Mouse (Mus musculus) stomach, embryonic 16.5 days (tissue): ENCODE measurements around the gene Zfp282. TPM values are rescaled to one million over a fixed set of nuclear protein-coding genes. Genes with fewer than 3 reads are reported as not detected.
A peak's percentile ranks its signal among the peaks of the same experiment; 100 is the strongest.

Source experiments
- ATAC-seq: fragments of 200-750 bp; cut with Nextera tagmentation; 2 replicates; pipeline ENCODE4 v1.8.0; 2017; ENCODE audit warnings: moderate number of reproducible peaks, moderate TSS enrichment; ENCODE audit not compliant: insufficient read depth, low FRiP score
- H3K27ac ChIP-seq: fragments of 300-500 bp; sonication (generic); 2 replicates; pipeline ENCODE4 v1.5.1; 2014; ENCODE audit warnings: low read length
- H3K27me3 ChIP-seq: fragments of 300-500 bp; sonication (generic); 2 replicates; pipeline ENCODE4 v1.6.1; 2014; ENCODE audit warnings: low read length, control low read depth, mixed read lengths; ENCODE audit not compliant: control insufficient read depth, insufficient read depth
- H3K36me3 ChIP-seq: fragments of 300-500 bp; sonication (generic); 2 replicates; pipeline ENCODE4 v1.6.1; 2014; ENCODE audit warnings: low read length; ENCODE audit not compliant: control insufficient read depth, insufficient read depth
- H3K4me1 ChIP-seq: fragments of 300-500 bp; sonication (generic); 2 replicates; pipeline ENCODE4 v1.6.1; 2014; ENCODE audit warnings: low read length, control low read depth, mixed read lengths; ENCODE audit not compliant: control insufficient read depth, insufficient read depth
- H3K4me2 ChIP-seq: fragments of 300-500 bp; sonication (generic); 2 replicates; pipeline ENCODE4 v1.6.1; 2014; ENCODE audit warnings: low read depth, low read length, mixed read lengths
- H3K4me3 ChIP-seq: fragments of 300-500 bp; sonication (generic); replicated peaks from 2 replicates; pipeline ENCODE4 v1.5.1; 2014; ENCODE audit warnings: mild to moderate bottlenecking, low read length
- H3K9ac ChIP-seq: fragments of 300-500 bp; sonication (generic); 2 replicates; pipeline ENCODE4 v1.6.1; 2014; ENCODE audit warnings: low read length
- H3K9me3 ChIP-seq: fragments of 300-500 bp; sonication (generic); replicated peaks from 2 replicates; pipeline ENCODE4 v1.6.1; 2016; ENCODE audit warnings: low read length, control low read depth; ENCODE audit not compliant: control insufficient read depth
- whole genome bisulfite sequencing: fragments of 180-500 bp; shearing (Covaris S2); extraction: QIAGEN DNeasy Blood & Tissue Kit; methylation state at CpG from one replicate; pipeline ENCODE4 v1.1.7; 2014; 5-methylcytosine and 5-hydroxymethylcytosine counted together
- polyA plus RNA-seq: library from polyadenylated mRNA; unstranded; fragments of >200 nt; fragmentation: Nextera tagmentation; extraction: Ambion mirVana; gene quantifications from 2 replicates; pipeline ENCODE4 v1.2.1, GENCODE M21; 2015

The Zfp282 gene
- polyA plus RNA-seq = 11.2 and 11.7 TPM in 2 replicates

- peak within 1 kb of the TSS; percentile 94 for H3K9ac ChIP-seq
- peak within 1 kb of the TSS; percentile 91 for H3K4me3 ChIP-seq
- no peak for ATAC-seq
- peak within 1 kb of the TSS; percentile 91 for H3K4me2 ChIP-seq
- H3K27ac ChIP-seq = peak within 1 kb of the TSS; percentile 99
- peaks cover 19% of the 10 kb centered on the region for H3K4me1 ChIP-seq
- no peaks in the 10 kb centered on the region for H3K27me3 ChIP-seq
- no peaks in the 10 kb centered on the region for H3K9me3 ChIP-seq
- H3K36me3 ChIP-seq = peaks cover 11% of the 10 kb centered on the region; the same call in 1 of the 2 replicates
- 6% methylated on average over 9 of the region's 9 CpGs for WGBS
Observed at GRCm38 (mm10) chr6:47877058-47877457, at the start of gene Zfp282. Gene Zfp282 (plus strand): TSS chr6:47877204.

GRCm38 (mm10) chr6:47827462-47827861 lies 49.5 kb upstream of the Zfp282 start:
- Histone ChIP-seq H3K9ac (no peak overlapping the region), H3K36me3 (no peaks in the 10 kb centered on the region), H3K9me3 (no peaks in the 10 kb centered on the region), H3K27me3 (no peaks in the 10 kb centered on the region), H3K27ac (no peak overlapping the region), H3K4me1 (peaks cover 4% of the 10 kb centered on the region; the same call in 1 of the 2 replicates), H3K4me3 (no peak overlapping the region), H3K4me2 (no peak overlapping the region)
- 84% methylated on average over 4 of the region's 4 CpGs for WGBS
- no peak for ATAC-seq

GRCm38 (mm10) chr6:47828950-47829349 lies 48.1 kb upstream of the Zfp282 start:
- Histone ChIP-seq H3K27me3 (no peaks in the 10 kb centered on the region), H3K4me3 (no peak overlapping the region), H3K27ac (no peak overlapping the region), H3K9ac (no peak overlapping the region), H3K36me3 (no peaks in the 10 kb centered on the region), H3K9me3 (no peaks in the 10 kb centered on the region), H3K4me2 (no peak overlapping the region), H3K4me1 (peaks cover 4% of the 10 kb centered on the region; the same call in 1 of the 2 replicates)
- no peak for ATAC-seq
- WGBS = 27% methylated on average over 1 of the region's 1 CpGs

DNA sequence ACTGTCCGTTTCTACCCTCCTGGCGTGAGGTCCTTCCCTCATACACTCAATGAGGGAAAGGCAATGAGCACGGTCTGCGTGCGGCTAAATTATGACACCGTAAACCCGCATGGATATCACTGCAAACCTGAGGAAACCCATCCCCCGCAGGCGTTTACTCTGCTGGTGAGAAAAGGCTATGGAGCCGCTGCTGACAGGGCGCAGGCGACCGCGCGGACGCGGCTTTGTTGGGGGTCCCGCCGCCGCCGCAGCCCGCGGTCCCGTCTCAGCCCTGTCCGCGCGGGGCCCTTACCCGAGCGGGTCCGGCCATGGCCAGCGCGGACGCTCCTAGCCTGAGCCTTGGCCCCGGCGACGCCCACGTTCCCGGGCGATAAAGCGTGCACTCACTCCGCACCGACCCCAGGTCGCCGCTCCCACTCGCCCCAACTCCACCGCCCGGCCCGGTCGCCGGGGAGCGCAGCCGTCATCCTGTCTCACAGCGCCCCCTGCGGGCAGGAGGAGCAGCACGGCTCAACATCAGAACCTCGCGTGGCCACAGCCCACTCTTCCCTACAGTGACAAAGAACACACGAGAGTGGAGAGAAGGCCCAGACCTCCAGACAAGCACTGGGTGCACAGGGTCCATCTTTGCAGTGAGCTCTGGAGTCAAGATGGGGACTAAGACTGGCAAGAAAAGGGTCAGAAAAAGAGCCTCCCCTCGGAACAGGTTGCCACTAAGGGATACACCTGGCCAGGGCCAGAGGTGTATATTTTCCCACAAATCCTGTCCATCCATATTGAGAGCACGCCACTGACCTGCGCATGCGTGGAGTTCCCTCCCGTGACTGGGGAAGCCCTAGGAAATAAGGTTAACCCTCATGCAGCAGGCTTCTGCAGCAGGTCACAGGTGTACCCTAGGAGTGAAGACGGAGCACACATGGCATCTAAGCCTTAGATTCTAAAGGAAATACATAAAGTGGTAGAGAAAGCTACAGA lies 46.6 kb upstream of the Zfp282 start, which contains the start of gene Zfp786:
TSS of gene Zfp786 (minus strand) at position 764 of the 975 bp plus-strand sequence.
- H3K4me3 ChIP-seq = peak within 1 kb of the TSS; percentile 90
- 2% methylated on average over 58 of the region's 64 CpGs for WGBS

DNA sequence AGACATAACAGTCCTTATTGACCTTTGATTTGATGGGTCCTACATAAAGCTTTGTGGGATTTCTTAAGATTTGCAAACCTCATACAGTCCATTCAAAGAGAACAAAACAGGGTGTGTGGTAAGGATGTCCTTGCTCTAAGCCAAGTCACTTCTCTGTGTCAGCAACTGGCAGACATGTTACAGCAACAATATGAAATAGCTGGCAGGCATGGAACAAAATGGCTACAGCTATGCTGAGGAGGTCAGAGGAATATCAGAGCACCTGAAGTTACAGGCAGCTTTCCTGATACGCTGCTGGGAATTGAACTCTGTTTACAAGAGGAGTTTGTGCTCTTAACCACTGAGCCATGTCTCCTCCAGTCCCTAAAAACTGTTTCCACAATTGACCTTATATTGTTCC lies 44.8 kb upstream of the Zfp282 start:
- Histone ChIP-seq H3K27ac (no peak overlapping the region), H3K27me3 (no peaks in the 10 kb centered on the region), H3K9ac (no peak overlapping the region), H3K36me3 (no peaks in the 10 kb centered on the region), H3K4me2 (no peak overlapping the region), H3K4me3 (no peak overlapping the region), H3K4me1 (peaks cover 6% of the 10 kb centered on the region), H3K9me3 (no peaks in the 10 kb centered on the region)
- ATAC-seq = no peak
- WGBS = 76% methylated on average over 1 of the region's 1 CpGs

More for the DNA sequence above, 46.6 kb upstream of the Zfp282 start, which contains the start of gene Zfp786:
- ATAC-seq = peak; percentile 89
- H3K9ac ChIP-seq = peak within 1 kb of the TSS; percentile 91
- H3K36me3 ChIP-seq = no peaks in the 10 kb centered on the region
- H3K4me2 ChIP-seq = peak within 1 kb of the TSS; percentile 63
- no peaks in the 10 kb centered on the region for H3K27me3 ChIP-seq
- H3K27ac ChIP-seq = peak within 1 kb of the TSS; percentile 64
- H3K4me1 ChIP-seq = peaks cover 4% of the 10 kb centered on the region; the same call in 1 of the 2 replicates
- H3K9me3 ChIP-seq = no peaks in the 10 kb centered on the region

- H3K27ac ChIP-seq = peak within 1 kb of the TSS; percentile 86
- no peaks in the 10 kb centered on the region for H3K36me3 ChIP-seq
- WGBS = under 1% methylated on average over 52 of the region's 52 CpGs
- peak; percentile 96 for ATAC-seq
- H3K9ac ChIP-seq = peak within 1 kb of the TSS; percentile 81
- peak within 1 kb of the TSS; percentile 77 for H3K4me2 ChIP-seq
- H3K9me3 ChIP-seq = no peaks in the 10 kb centered on the region
- peak within 1 kb of the TSS; percentile 77 for H3K4me3 ChIP-seq
- peaks cover 10% of the 10 kb centered on the region for H3K4me1 ChIP-seq
- H3K27me3 ChIP-seq = no peaks in the 10 kb centered on the region
Observed at GRCm38 (mm10) chr6:47835482-47835983, 41.5 kb upstream of the Zfp282 start, which contains the start of gene Zfp398. Gene Zfp398 (plus strand): TSS chr6:47835661.

DNA sequence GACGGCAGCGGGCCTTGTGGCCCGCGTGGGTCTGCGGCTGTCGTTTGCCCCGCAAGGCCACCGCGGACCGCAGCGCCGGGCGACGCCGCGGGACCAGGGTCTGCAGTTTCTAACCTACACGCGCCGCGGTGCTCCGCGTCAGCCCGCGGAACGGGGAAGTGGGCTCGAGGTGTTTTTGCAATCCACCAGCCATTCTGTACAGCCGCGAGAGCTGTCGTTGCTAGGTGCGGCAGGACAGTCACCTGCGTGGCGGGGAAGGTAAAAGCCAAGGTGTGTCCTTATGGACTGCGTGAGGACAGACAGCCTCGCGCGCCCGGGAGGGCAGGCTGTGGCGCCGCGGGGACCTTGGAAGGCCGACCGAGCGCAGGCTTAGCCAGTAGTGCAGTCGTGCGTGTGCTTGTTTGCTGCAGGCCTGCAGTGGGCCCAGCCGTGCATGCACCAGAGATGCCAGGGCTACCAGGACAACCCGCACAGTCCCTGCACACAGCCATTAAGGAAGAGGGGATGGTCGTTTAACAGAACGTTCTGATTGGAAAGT lies 41.0 kb upstream of the Zfp282 start:
- no peaks in the 10 kb centered on the region for H3K27me3 ChIP-seq
- H3K4me2 ChIP-seq = peak overlapping the region; percentile 77
- H3K27ac ChIP-seq = peak overlapping the region; percentile 86
- no peaks in the 10 kb centered on the region for H3K36me3 ChIP-seq
- H3K4me1 ChIP-seq = peaks cover 8% of the 10 kb centered on the region; the same call in 1 of the 2 replicates
- no peaks in the 10 kb centered on the region for H3K9me3 ChIP-seq
- H3K4me3 ChIP-seq = peak overlapping the region; percentile 77
- under 1% methylated on average over 49 of the region's 49 CpGs for WGBS
- ATAC-seq = peak; percentile 78
- H3K9ac ChIP-seq = peak overlapping the region; percentile 81

GRCm38 (mm10) chr6:47837630-47838029 lies 39.4 kb upstream of the Zfp282 start:
- Histone ChIP-seq H3K9ac (no peak overlapping the region), H3K9me3 (no peaks in the 10 kb centered on the region), H3K27ac (no peak overlapping the region), H3K27me3 (no peaks in the 10 kb centered on the region), H3K36me3 (no peaks in the 10 kb centered on the region), H3K4me3 (no peak overlapping the region), H3K4me1 (peaks cover 8% of the 10 kb centered on the region; the same call in 1 of the 2 replicates), H3K4me2 (no peak overlapping the region)
- no peak for ATAC-seq
- WGBS = 78% methylated on average over 2 of the region's 2 CpGs
